Mouse (Mus musculus) CH12.LX (cell line): ENCODE measurements around the gene Flt3l. TPM values are rescaled to one million over a fixed set of nuclear protein-coding genes. Genes with fewer than 3 reads are reported as not detected.
A peak's percentile ranks its signal among the peaks of the same experiment; 100 is the strongest.
"Not testable (repeated sequence)": the region's sequence is repeated elsewhere in the genome, so short reads cannot be mapped to it uniquely, and the experiment has no call there.

ENCODE experiments used
- DNase-seq: peaks from one replicate; pipeline ENCODE4 v3.0.0-alpha.2; 2013; ENCODE audit errors: extremely low read depth
- H3K27ac ChIP-seq: 2 replicates; pipeline ENCODE4 v1.5.1; 2012; ENCODE audit warnings: low read depth, mild to moderate bottlenecking, control low read depth, moderate library complexity; ENCODE audit not compliant: insufficient read depth
- H3K27me3 ChIP-seq: replicated peaks from 2 replicates; pipeline ENCODE3; 2012; ENCODE audit warnings: inconsistent platforms
- H3K36me3 ChIP-seq, 2 experiments: replicated peaks in 1 of 2; 2 replicates each; pipeline versions ENCODE3 to v1.6.1; 2012; ENCODE audit warnings: inconsistent platforms in 1 of 2, low read length in 1 of 2, mild to moderate bottlenecking in 1 of 2, mixed read lengths in 1 of 2, moderate library complexity in 1 of 2; ENCODE audit not compliant: control insufficient read depth in 1 of 2, insufficient read depth in 1 of 2
- H3K4me1 ChIP-seq, 2 experiments: 2 replicates each; pipeline ENCODE4 v1.6.1; 2012; ENCODE audit warnings: inconsistent platforms in 1 of 2, moderate library complexity in 1 of 2; ENCODE audit not compliant: insufficient read depth in 2 of 2, control insufficient read depth in 1 of 2
- H3K4me2 ChIP-seq: 2 replicates; pipeline ENCODE4 v1.6.1; 2012; ENCODE audit warnings: low read depth, mild to moderate bottlenecking, control low read depth; ENCODE audit not compliant: poor library complexity, insufficient read depth, severe bottlenecking
- H3K4me3 ChIP-seq, 3 experiments: fragments of 150-350 bp in 1 of 3; sonication (generic) in 1 of 3; replicated peaks in 1 of 3; 2 replicates each; pipeline versions ENCODE3 to v1.5.1; 2011 to 2012; ENCODE audit warnings: low read depth in 2 of 3, low read length in 2 of 3, mild to moderate bottlenecking in 2 of 3, moderate library complexity in 2 of 3, control low read depth in 1 of 3, improper control_type of control experiment in 1 of 3, inconsistent platforms in 1 of 3, mixed read lengths in 1 of 3; ENCODE audit not compliant: poor library complexity in 1 of 3
- H3K79me2 ChIP-seq: replicated peaks from 2 replicates; pipeline ENCODE4 v1.6.1; 2012; ENCODE audit warnings: mild to moderate bottlenecking, moderate library complexity; ENCODE audit not compliant: control insufficient read depth, poor library complexity, insufficient read depth, severe bottlenecking; ENCODE audit errors: extremely low read depth
- H3K9ac ChIP-seq: 2 replicates; pipeline ENCODE4 v1.6.1; 2012; ENCODE audit warnings: low read depth, mild to moderate bottlenecking, control low read depth, moderate library complexity; ENCODE audit not compliant: insufficient read depth
- H3K9me3 ChIP-seq: replicated peaks from 2 replicates; pipeline ENCODE3; 2012; ENCODE audit warnings: low read length, inconsistent platforms, mixed read lengths
- CHD1 ChIP-seq: IDR thresholded peaks from 2 replicates; pipeline ENCODE4 v1.6.1; 2012; ENCODE audit warnings: low read depth, low read length, improper control_type of control experiment, inconsistent platforms
- CHD2 ChIP-seq: IDR thresholded peaks from 2 replicates; pipeline ENCODE4 v1.6.1; 2011; ENCODE audit warnings: low read length, improper control_type of control experiment
- CTCF ChIP-seq, 2 experiments: IDR thresholded peaks in 1 of 2; conservative IDR thresholded peaks in 1 of 2; 2 replicates each; pipeline ENCODE4 v1.5.1; 2011 to 2012; ENCODE audit warnings: low read depth in 2 of 2, low read length in 2 of 2, improper control_type of control experiment in 1 of 2, inconsistent platforms in 1 of 2, mild to moderate bottlenecking in 1 of 2, moderate library complexity in 1 of 2
- ELF1 ChIP-seq: IDR thresholded peaks from 2 replicates; pipeline ENCODE4 v1.6.1; 2014; ENCODE audit warnings: low read depth, mild to moderate bottlenecking, inconsistent platforms, low read length, improper control_type of control experiment
- JUND ChIP-seq: conservative IDR thresholded peaks from 2 replicates; pipeline ENCODE4 v1.6.1; 2011; ENCODE audit warnings: low read depth, low read length, improper control_type of control experiment
- MAZ ChIP-seq: IDR thresholded peaks from 2 replicates; pipeline ENCODE4 v1.6.1; 2012; ENCODE audit warnings: low read depth, mild to moderate bottlenecking, inconsistent platforms, low read length, improper control_type of control experiment, moderate library complexity
- POLR2A ChIP-seq: IDR thresholded peaks from 2 replicates; pipeline ENCODE4 v1.6.1; 2011; ENCODE audit warnings: low read depth, mild to moderate bottlenecking, improper control_type of control experiment, low read length
- RAD21 ChIP-seq: IDR thresholded peaks from 2 replicates; pipeline ENCODE4 v1.6.1; 2011; ENCODE audit warnings: low read depth, mild to moderate bottlenecking, low read length, improper control_type of control experiment, moderate library complexity
- SMC3 ChIP-seq: IDR thresholded peaks from 2 replicates; pipeline ENCODE4 v1.6.1; 2011; ENCODE audit warnings: low read depth, low read length, improper control_type of control experiment
- USF1 ChIP-seq: IDR thresholded peaks from 2 replicates; pipeline ENCODE4 v1.6.1; 2014; ENCODE audit warnings: low read depth, mild to moderate bottlenecking, inconsistent platforms, low read length, improper control_type of control experiment
- USF2 ChIP-seq: conservative IDR thresholded peaks from 2 replicates; pipeline ENCODE4 v1.6.1; 2011; ENCODE audit warnings: low read depth, low read length, improper control_type of control experiment
- ZNF384 ChIP-seq: IDR thresholded peaks from 2 replicates; pipeline ENCODE4 v1.6.1; 2012; ENCODE audit warnings: low read depth, low read length, improper control_type of control experiment, inconsistent platforms
- dilution Hi-C: fragments of 300-500 bp; cut with MboI; formaldehyde crosslinking; loops from 2 replicates; pipeline ENCODE4 v1.14.3; 2020; ENCODE audit warnings: low sequenced_read_pairs; ENCODE audit not compliant: extremely low pct_unique_long_range_greater_than_20kb, extremely low pct_ligation_motif_present
- in situ Hi-C: fragments of 300-500 bp; cut with MboI; formaldehyde crosslinking; loops from 3 replicates; pipeline ENCODE4 v1.14.3; 2019; ENCODE audit warnings: low sequenced_read_pairs, low pct_ligation_motif_present, low pct_unique_long_range_greater_than_20kb, mixed read lengths
- polyA plus RNA-seq: library from polyadenylated mRNA; unstranded; fragments of >175 nt; gene quantifications from 2 replicates; pipeline ENCODE4 v1.2.1, GENCODE M21; 2012; ENCODE audit warnings: low read depth; ENCODE audit not compliant: insufficient read length
- total RNA-seq, 2 experiments: library from RNA; depleted of rRNA; stranded (reverse); fragments of 300-350 nt in 1 of 2; fragments of >200 nt in 1 of 2; gene quantifications; 2 replicates each; pipeline ENCODE4 v1.2.3; 2012 to 2014

Flt3l gene
- total and polyA plus RNA-seq, 3 experiments, result 4.6 to 14.9 (median 4.9) TPM

GRCm38 (mm10) chr7:45173772-45174171 is 37.5 kb upstream of the Flt3l start:
- peak; percentile 46 for DNase-seq
- peaks cover 56% of the 10 kb centered on the region for H3K27me3 ChIP-seq
- H3K27ac ChIP-seq, H3K4me2 ChIP-seq, H3K4me1 ChIP-seq, H3K36me3 ChIP-seq, H3K4me3 ChIP-seq, dilution Hi-C loops, H3K79me2 ChIP-seq, in situ Hi-C loops: not testable (repeated sequence)
- H3K9me3 ChIP-seq, result peaks cover 32% of the 10 kb centered on the region
- TF ChIP-seq CTCF (conservative IDR thresholded peaks at IDR 0.05 in 1 of 2, IDR thresholded peaks at IDR 0.05 in 1 of 2; ENCODE audit: low read depth in 2 of 2, low read length in 2 of 2) (peak in 1 of 2 experiments; percentile 65; a peak in 2 of 4 replicates), RAD21 (peak; percentile 10), SMC3 (peak; percentile 39)
- TF ChIP-seq, all 38 proteins: peak for 3; not testable (repeated sequence) for 35
- H3K9ac ChIP-seq, result not testable (repeated sequence)

- DNase-seq, result no peak
- H3K4me3 ChIP-seq, result no peak overlapping the region
- no peaks in the 10 kb centered on the region for H3K79me2 ChIP-seq
- H3K4me2 ChIP-seq, result no peak overlapping the region
- H3K36me3 ChIP-seq, result no peaks in the 10 kb centered on the region
- H3K27ac ChIP-seq, result no peak overlapping the region
- peaks cover 56% of the 10 kb centered on the region for H3K27me3 ChIP-seq
- H3K9me3 ChIP-seq, result peaks cover 36% of the 10 kb centered on the region
- no peak overlapping the region for H3K9ac ChIP-seq
- dilution Hi-C loops (no loop called here), in situ Hi-C loops (no loop called here)
- TF ChIP-seq ELF1 (no peak), CTCF (conservative IDR thresholded peaks at IDR 0.05 in 1 of 2, IDR thresholded peaks at IDR 0.05 in 1 of 2; ENCODE audit: low read depth in 2 of 2, low read length in 2 of 2) (peak; percentile 42 to 61; a peak in 3 of 4 replicates), SMC3 (peak; percentile 33)
- peaks cover 7 to 10% of the 10 kb centered on the region in 2 experiments for H3K4me1 ChIP-seq
Measured at GRCm38 (mm10) chr7:45172974-45173373, 36.7 kb upstream of the Flt3l start.

- H3K27me3 ChIP-seq, result peaks cover 54% of the 10 kb centered on the region
- dilution Hi-C loops (no loop called here), in situ Hi-C loops (loop anchor here (10.0 kb wide), 1 partner anchor 135 kb away; no protein-coding TSS in a partner anchor)
Measured at GRCm38 (mm10) chr7:45169495-45169894, 33.3 kb upstream of the Flt3l start.

More at GRCm38 (mm10) chr7:45169495-45169894, 33.3 kb upstream of the Flt3l start:
- no peaks in the 10 kb centered on the region for H3K79me2 ChIP-seq
- no peaks in the 10 kb centered on the region for H3K36me3 ChIP-seq
- H3K27ac ChIP-seq, result no peak overlapping the region
- no peak overlapping the region for H3K4me3 ChIP-seq
- TF ChIP-seq POLR2A (no peak), MAZ (no peak), SMC3 (no peak), CHD2 (no peak), ZNF384 (no peak), CHD1 (no peak), USF2 (no peak), JUND (no peak), USF1 (no peak), CTCF (conservative IDR thresholded peaks at IDR 0.05 in 1 of 2, IDR thresholded peaks at IDR 0.05 in 1 of 2; ENCODE audit: low read depth in 2 of 2, low read length in 2 of 2) (no peak)
- peaks cover under 1 to 2% of the 10 kb centered on the region in 2 experiments for H3K4me1 ChIP-seq
- H3K4me2 ChIP-seq, result no peak overlapping the region
- no peak for DNase-seq
- peaks cover 36% of the 10 kb centered on the region for H3K9me3 ChIP-seq
- H3K9ac ChIP-seq, result no peak overlapping the region
